Mouse (Mus musculus) neural tube, embryonic 11.5 days (tissue): ENCODE measurements around the gene Rbfox2. TPM values are rescaled to one million over a fixed set of nuclear protein-coding genes. Genes with fewer than 3 reads are reported as not detected.

ENCODE experiments used
- ATAC-seq: fragments of 200-750 bp; cut with Nextera tagmentation; 2 replicates; pipeline ENCODE4 v1.8.0; 2017; ENCODE audit warnings: moderate number of reproducible peaks, mild to moderate bottlenecking, moderate TSS enrichment, moderate library complexity; ENCODE audit not compliant: insufficient read depth, low FRiP score, low TSS enrichment
- DNase-seq: peaks from one replicate; pipeline ENCODE4 v3.0.0-alpha.2; 2015; ENCODE audit warnings: low spot score
- H3K27ac ChIP-seq: fragments of 300-500 bp; sonication (generic); 2 replicates; pipeline ENCODE4 v1.5.1; 2014; ENCODE audit warnings: low read depth, mild to moderate bottlenecking, low read length
- H3K27me3 ChIP-seq: fragments of 300-500 bp; sonication (generic); 2 replicates; pipeline ENCODE4 v1.6.1; 2014; ENCODE audit warnings: mild to moderate bottlenecking, low read length, mixed read lengths; ENCODE audit not compliant: control insufficient read depth, insufficient read depth
- H3K36me3 ChIP-seq: fragments of 300-500 bp; sonication (generic); 2 replicates; pipeline ENCODE4 v1.6.1; 2014; ENCODE audit warnings: mild to moderate bottlenecking, low read length, moderate library complexity, mixed read lengths; ENCODE audit not compliant: control insufficient read depth, insufficient read depth
- H3K4me1 ChIP-seq: fragments of 300-500 bp; sonication (generic); 2 replicates; pipeline ENCODE4 v1.6.1; 2014; ENCODE audit warnings: low read length, mixed read lengths; ENCODE audit not compliant: control insufficient read depth, insufficient read depth
- H3K4me2 ChIP-seq: fragments of 300-500 bp; sonication (generic); 2 replicates; pipeline ENCODE4 v1.6.1; 2014; ENCODE audit warnings: low read depth, mild to moderate bottlenecking, moderate library complexity
- H3K4me3 ChIP-seq: fragments of 300-500 bp; sonication (generic); 2 replicates; pipeline ENCODE4 v1.5.1; 2014; ENCODE audit warnings: low read depth, low read length
- H3K9ac ChIP-seq: fragments of 300-500 bp; sonication (generic); 2 replicates; pipeline ENCODE4 v1.6.1; 2014; ENCODE audit warnings: mild to moderate bottlenecking, low read length
- H3K9me3 ChIP-seq: fragments of 300-500 bp; sonication (generic); 2 replicates; pipeline ENCODE4 v1.6.1; 2016; ENCODE audit warnings: low read length; ENCODE audit not compliant: control insufficient read depth
- WGBS: fragments of 180-500 bp; shearing (Covaris S2); extraction: QIAGEN DNeasy Blood & Tissue Kit; methylation state at CpG from one replicate; pipeline ENCODE4 v1.1.7; 2014; 5-methylcytosine and 5-hydroxymethylcytosine counted together
- polyA plus RNA-seq: library from polyadenylated mRNA; unstranded; fragments of >200 nt; fragmentation: Nextera tagmentation; extraction: Ambion mirVana; gene quantifications from 2 replicates; pipeline ENCODE4 v1.2.1, GENCODE M21; 2014

Rbfox2 gene
- polyA plus RNA-seq, 1 experiment from 2014 or later: 123 TPM

- ATAC-seq: no peak
- WGBS: 83% methylated on average over 4 of the region's 4 CpGs
Measured at GRCm38 (mm10) chr15:77239564-77239963, 67.2 kb downstream of the Rbfox2 start.

GRCm38 (mm10) chr15:77237661-77238060 lies 69.1 kb downstream of the Rbfox2 start:
- Histone ChIP-seq H3K4me2 (no peak overlapping the region), H3K4me1 (no peaks in the 10 kb centered on the region), H3K36me3 (no peaks in the 10 kb centered on the region), H3K4me3 (no peak overlapping the region), H3K9ac (no peak overlapping the region), H3K9me3 (no peaks in the 10 kb centered on the region), H3K27me3 (no peaks in the 10 kb centered on the region), H3K27ac (no peak overlapping the region)
- DNase-seq (no peak), ATAC-seq (no peak)
- WGBS: 73% methylated on average over 1 of the region's 1 CpGs

More at GRCm38 (mm10) chr15:77239564-77239963, 67.2 kb downstream of the Rbfox2 start:
- Histone ChIP-seq H3K9me3 (no peaks in the 10 kb centered on the region), H3K9ac (no peak overlapping the region), H3K4me1 (no peaks in the 10 kb centered on the region), H3K4me3 (no peak overlapping the region), H3K36me3 (no peaks in the 10 kb centered on the region), H3K27me3 (no peaks in the 10 kb centered on the region), H3K4me2 (no peak overlapping the region), H3K27ac (no peak overlapping the region)
- DNase-seq: no peak

GRCm38 (mm10) chr15:77236055-77236567 lies 70.7 kb downstream of the Rbfox2 start:
- Histone ChIP-seq H3K4me3 (no peak overlapping the region), H3K27me3 (no peaks in the 10 kb centered on the region), H3K4me2 (no peak overlapping the region), H3K36me3 (no peaks in the 10 kb centered on the region), H3K9me3 (no peaks in the 10 kb centered on the region), H3K9ac (no peak overlapping the region), H3K4me1 (no peaks in the 10 kb centered on the region), H3K27ac (no peak overlapping the region)
- ATAC-seq (no peak), DNase-seq (no peak)
- 84% methylated on average over 7 of the region's 7 CpGs for WGBS

GRCm38 (mm10) chr15:77235551-77235950 lies 71.3 kb downstream of the Rbfox2 start:
- no peaks in the 10 kb centered on the region for H3K36me3 ChIP-seq
- no peak overlapping the region for H3K27ac ChIP-seq
- no peaks in the 10 kb centered on the region for H3K4me1 ChIP-seq
- no peaks in the 10 kb centered on the region for H3K27me3 ChIP-seq
- H3K4me2 ChIP-seq: no peak overlapping the region
- no peak overlapping the region for H3K9ac ChIP-seq
- ATAC-seq: no peak
- no peaks in the 10 kb centered on the region for H3K9me3 ChIP-seq
- DNase-seq: no peak
- 78% methylated on average over 4 of the region's 4 CpGs for WGBS
- no peak overlapping the region for H3K4me3 ChIP-seq

GRCm38 (mm10) chr15:77234296-77234695 lies 72.5 kb downstream of the Rbfox2 start:
- WGBS: 75% methylated on average over 4 of the region's 4 CpGs
- Histone ChIP-seq H3K4me2 (no peak overlapping the region), H3K4me1 (no peaks in the 10 kb centered on the region), H3K27ac (no peak overlapping the region), H3K27me3 (no peaks in the 10 kb centered on the region), H3K4me3 (no peak overlapping the region), H3K36me3 (no peaks in the 10 kb centered on the region), H3K9ac (no peak overlapping the region), H3K9me3 (no peaks in the 10 kb centered on the region)
- no peak for ATAC-seq
- DNase-seq: no peak

- Histone ChIP-seq H3K4me3 (no peak overlapping the region), H3K36me3 (no peaks in the 10 kb centered on the region), H3K4me1 (no peaks in the 10 kb centered on the region), H3K27ac (no peak overlapping the region), H3K9me3 (no peaks in the 10 kb centered on the region), H3K27me3 (no peaks in the 10 kb centered on the region), H3K9ac (no peak overlapping the region), H3K4me2 (no peak overlapping the region)
- no peak for DNase-seq
- 71% methylated on average over 3 of the region's 3 CpGs for WGBS
- no peak for ATAC-seq
Measured at GRCm38 (mm10) chr15:77230144-77230543, 76.7 kb downstream of the Rbfox2 start.

- no peak overlapping the region for H3K9ac ChIP-seq
- H3K9me3 ChIP-seq: no peaks in the 10 kb centered on the region
- H3K36me3 ChIP-seq: no peaks in the 10 kb centered on the region
- H3K27me3 ChIP-seq: no peaks in the 10 kb centered on the region
- DNase-seq (no peak), ATAC-seq (no peak)
- no peak overlapping the region for H3K4me2 ChIP-seq
- H3K4me1 ChIP-seq: no peaks in the 10 kb centered on the region
- WGBS: 69% methylated on average over 7 of the region's 7 CpGs
- H3K27ac ChIP-seq: no peak overlapping the region
- no peak overlapping the region for H3K4me3 ChIP-seq
Measured at GRCm38 (mm10) chr15:77226831-77227354, 79.9 kb downstream of the Rbfox2 start.

- WGBS: 64% methylated on average over 4 of the region's 4 CpGs
- Histone ChIP-seq H3K4me1 (no peaks in the 10 kb centered on the region), H3K9ac (no peak overlapping the region), H3K27ac (no peak overlapping the region), H3K27me3 (no peaks in the 10 kb centered on the region), H3K9me3 (no peaks in the 10 kb centered on the region), H3K4me2 (no peak overlapping the region), H3K4me3 (no peak overlapping the region), H3K36me3 (no peaks in the 10 kb centered on the region)
- ATAC-seq (no peak), DNase-seq (no peak)
Measured at GRCm38 (mm10) chr15:77225858-77226257, 80.9 kb downstream of the Rbfox2 start.

- H3K27me3 ChIP-seq: no peaks in the 10 kb centered on the region
- no peak overlapping the region for H3K4me2 ChIP-seq
- H3K4me1 ChIP-seq: no peaks in the 10 kb centered on the region
- no peaks in the 10 kb centered on the region for H3K9me3 ChIP-seq
- no peak overlapping the region for H3K9ac ChIP-seq
- peak; percentile 56 for DNase-seq
- H3K36me3 ChIP-seq: no peaks in the 10 kb centered on the region
- H3K4me3 ChIP-seq: no peak overlapping the region
- H3K27ac ChIP-seq: no peak overlapping the region
- no peak for ATAC-seq
Measured at GRCm38 (mm10) chr15:77225274-77225673, 81.5 kb downstream of the Rbfox2 start.
